Mouse (Mus musculus) neural tube, embryonic 12.5 days (tissue): ENCODE measurements around the gene Poc1a. TPM values are rescaled to one million over a fixed set of nuclear protein-coding genes. Genes with fewer than 3 reads are reported as not detected.

Experiments
- ATAC-seq: fragments of 200-750 bp; cut with Nextera tagmentation; 2 replicates; pipeline ENCODE4 v1.8.0; 2017; ENCODE audit warnings: low read depth, mild to moderate bottlenecking, moderate TSS enrichment, moderate library complexity; ENCODE audit not compliant: low FRiP score
- H3K27ac ChIP-seq: fragments of 300-500 bp; sonication (generic); 2 replicates; pipeline ENCODE4 v1.5.1; 2016
- H3K27me3 ChIP-seq: fragments of 300-500 bp; sonication (generic); replicated peaks from 2 replicates; pipeline ENCODE4 v1.6.1; 2016; ENCODE audit warnings: mild to moderate bottlenecking
- H3K36me3 ChIP-seq: fragments of 300-500 bp; sonication (generic); 2 replicates; pipeline ENCODE4 v1.6.1; 2016; ENCODE audit warnings: mild to moderate bottlenecking
- H3K4me1 ChIP-seq: fragments of 300-500 bp; sonication (generic); 2 replicates; pipeline ENCODE4 v1.6.1; 2016
- H3K4me2 ChIP-seq: fragments of 300-500 bp; sonication (generic); replicated peaks from 2 replicates; pipeline ENCODE4 v1.6.1; 2016; ENCODE audit warnings: mild to moderate bottlenecking
- H3K4me3 ChIP-seq: fragments of 300-500 bp; sonication (generic); 2 replicates; pipeline ENCODE4 v1.5.1; 2016
- H3K9ac ChIP-seq: fragments of 300-500 bp; sonication (generic); 2 replicates; pipeline ENCODE4 v1.6.1; 2016; ENCODE audit warnings: mild to moderate bottlenecking
- H3K9me3 ChIP-seq: fragments of 300-500 bp; sonication (generic); 2 replicates; pipeline ENCODE4 v1.6.1; 2016; ENCODE audit warnings: mild to moderate bottlenecking
- WGBS: fragments of 180-500 bp; shearing (Covaris S2); methylation state at CpG from one replicate; pipeline ENCODE4 v1.1.7; 2016; 5-methylcytosine and 5-hydroxymethylcytosine counted together
- polyA plus RNA-seq: library from polyadenylated mRNA; unstranded; fragments of >200 nt; fragmentation: Nextera tagmentation; extraction: Ambion mirVana; gene quantifications from 2 replicates; pipeline ENCODE4 v1.2.1, GENCODE M21; 2016

Gene Poc1a
- polyA plus RNA-seq, 1 experiment from 2014 or later = 17.1 TPM

DNA sequence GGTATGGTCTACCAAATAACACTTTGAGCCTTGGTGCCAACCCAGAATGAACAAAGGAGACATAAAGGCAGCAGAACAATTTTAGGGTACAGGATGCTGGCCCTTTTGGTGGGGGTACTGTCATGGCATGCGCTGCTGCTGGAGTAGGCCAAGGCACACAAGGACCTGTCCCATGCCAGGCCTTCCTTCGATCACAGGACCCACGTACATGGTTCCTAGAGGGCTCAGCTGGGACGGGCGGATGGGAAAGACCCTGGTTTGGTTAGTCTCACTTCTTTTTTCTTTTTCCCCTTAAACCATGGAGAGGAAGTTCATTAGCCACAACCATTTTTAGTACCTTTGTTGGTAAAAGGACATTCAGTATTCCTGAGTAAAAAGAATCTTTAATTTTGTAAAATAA lies 27.3 kb downstream of the Poc1a start:
- no peak overlapping the region for H3K4me2 ChIP-seq
- ATAC-seq = no peak
- 94% methylated on average over 5 of the region's 5 CpGs for WGBS
- H3K4me1 ChIP-seq = no peaks in the 10 kb centered on the region
- no peak overlapping the region for H3K27ac ChIP-seq
- H3K9ac ChIP-seq = no peak overlapping the region
- no peaks in the 10 kb centered on the region for H3K27me3 ChIP-seq
- no peaks in the 10 kb centered on the region; the same call in 1 of the 2 replicates for H3K36me3 ChIP-seq
- no peaks in the 10 kb centered on the region for H3K9me3 ChIP-seq
- no peak overlapping the region for H3K4me3 ChIP-seq

DNA sequence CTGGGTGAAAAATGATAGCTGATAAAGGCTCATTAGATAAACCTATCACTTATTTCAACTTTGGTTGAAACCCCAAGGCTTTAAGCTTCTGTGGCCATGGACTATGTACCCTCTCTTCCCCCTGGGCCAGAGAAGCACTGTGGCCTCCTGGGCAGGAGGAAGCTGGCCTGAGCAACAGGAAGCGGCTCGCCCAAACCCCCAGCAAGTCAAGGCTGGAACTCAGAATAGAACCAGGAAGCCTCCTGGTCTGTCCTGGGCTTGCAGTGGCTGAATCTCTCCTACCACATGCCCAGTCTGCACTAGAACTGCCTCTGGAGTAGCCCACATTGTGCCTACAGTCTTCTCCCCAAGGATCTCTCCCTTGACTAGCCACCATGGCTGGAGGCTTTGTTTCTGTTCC lies 27.7 kb downstream of the Poc1a start:
- no peaks in the 10 kb centered on the region for H3K9me3 ChIP-seq
- no peaks in the 10 kb centered on the region for H3K4me1 ChIP-seq
- H3K9ac ChIP-seq = no peak overlapping the region
- no peak overlapping the region for H3K4me3 ChIP-seq
- H3K27me3 ChIP-seq = no peaks in the 10 kb centered on the region
- no peaks in the 10 kb centered on the region; the same call in 1 of the 2 replicates for H3K36me3 ChIP-seq
- H3K27ac ChIP-seq = no peak overlapping the region
- ATAC-seq = no peak
- H3K4me2 ChIP-seq = no peak overlapping the region
- WGBS = 86% methylated on average over 2 of the region's 2 CpGs

DNA sequence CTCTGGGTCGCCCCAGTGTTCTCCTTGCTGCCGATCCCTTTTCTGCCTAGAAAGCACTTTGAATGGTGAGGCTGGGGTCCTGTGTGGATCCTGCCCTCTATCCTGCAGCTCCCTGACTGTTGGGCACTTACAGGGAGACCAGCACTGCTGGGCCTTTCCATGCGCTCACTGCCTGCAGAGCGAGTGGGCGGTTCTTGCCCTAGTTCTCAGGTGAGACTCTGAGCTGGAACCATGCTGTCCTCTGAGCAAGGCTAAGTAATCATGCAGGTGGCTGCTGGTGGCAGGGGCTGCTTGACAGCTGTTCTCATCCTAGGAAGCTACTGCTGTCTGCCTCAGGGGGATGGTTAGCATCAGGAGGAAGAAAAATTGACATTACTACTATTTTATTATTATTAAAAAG lies 28.1 kb downstream of the Poc1a start:
- Histone ChIP-seq H3K4me3 (no peak overlapping the region), H3K9ac (no peak overlapping the region), H3K36me3 (no peaks in the 10 kb centered on the region; the same call in 1 of the 2 replicates), H3K4me2 (no peak overlapping the region), H3K27me3 (no peaks in the 10 kb centered on the region), H3K27ac (no peak overlapping the region), H3K4me1 (no peaks in the 10 kb centered on the region), H3K9me3 (no peaks in the 10 kb centered on the region)
- WGBS = 89% methylated on average over 5 of the region's 5 CpGs
- no peak for ATAC-seq

- no peak for ATAC-seq
- Histone ChIP-seq H3K36me3 (no peaks in the 10 kb centered on the region; the same call in 1 of the 2 replicates), H3K4me1 (no peaks in the 10 kb centered on the region; the same call in 1 of the 2 replicates), H3K4me2 (no peak overlapping the region), H3K9me3 (no peaks in the 10 kb centered on the region), H3K27ac (no peak overlapping the region), H3K4me3 (no peak overlapping the region), H3K9ac (no peak overlapping the region), H3K27me3 (no peaks in the 10 kb centered on the region)
- 87% methylated on average over 3 of the region's 3 CpGs for WGBS
These were observed 29.0 kb downstream of the Poc1a start for GRCm38 (mm10) chr9:106309859-106310258.

DNA sequence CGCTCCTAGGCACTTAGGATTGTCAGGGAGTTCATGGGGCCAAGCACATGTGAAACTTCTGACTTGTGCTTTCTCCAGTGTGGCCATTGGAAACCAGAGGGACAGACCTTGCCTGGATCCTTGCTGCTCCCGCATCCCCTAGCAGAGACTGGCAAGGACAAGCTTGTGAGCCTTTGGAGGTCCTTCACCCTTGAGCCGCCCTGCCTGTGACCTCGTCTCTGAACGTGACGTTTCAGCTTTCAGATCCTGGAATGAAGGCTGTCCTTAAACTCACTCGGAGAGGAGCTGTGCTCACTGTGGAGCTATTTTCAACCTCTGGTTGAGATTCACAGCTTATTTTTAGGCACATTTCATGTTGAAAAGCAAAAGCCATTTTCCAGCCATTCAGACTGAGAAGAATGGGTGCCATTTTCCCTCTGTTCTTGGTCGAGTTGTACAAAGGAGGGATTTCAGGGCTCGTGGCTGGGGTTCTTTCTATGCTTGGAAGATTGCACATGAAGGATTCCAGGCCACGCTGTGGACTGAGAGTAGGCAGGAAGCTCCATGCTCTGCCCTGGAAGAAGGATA lies 30.8 kb downstream of the Poc1a start:
- Histone ChIP-seq H3K27ac (no peak overlapping the region), H3K4me3 (no peak overlapping the region), H3K36me3 (no peaks in the 10 kb centered on the region; the same call in 1 of the 2 replicates), H3K4me2 (no peak overlapping the region), H3K9ac (no peak overlapping the region), H3K9me3 (no peaks in the 10 kb centered on the region), H3K4me1 (no peaks in the 10 kb centered on the region; the same call in 1 of the 2 replicates), H3K27me3 (no peaks in the 10 kb centered on the region)
- 84% methylated on average over 10 of the region's 10 CpGs for WGBS
- no peak for ATAC-seq

- no peak overlapping the region for H3K4me3 ChIP-seq
- H3K9ac ChIP-seq = no peak overlapping the region
- H3K27ac ChIP-seq = no peak overlapping the region
- no peaks in the 10 kb centered on the region for H3K9me3 ChIP-seq
- H3K4me2 ChIP-seq = no peak overlapping the region
- no peaks in the 10 kb centered on the region; the same call in 1 of the 2 replicates for H3K36me3 ChIP-seq
- H3K4me1 ChIP-seq = no peaks in the 10 kb centered on the region; the same call in 1 of the 2 replicates
- 91% methylated on average over 7 of the region's 7 CpGs for WGBS
- no peak for ATAC-seq
- no peaks in the 10 kb centered on the region for H3K27me3 ChIP-seq
These were observed 32.1 kb downstream of the Poc1a start for GRCm38 (mm10) chr9:106312950-106313360.

DNA sequence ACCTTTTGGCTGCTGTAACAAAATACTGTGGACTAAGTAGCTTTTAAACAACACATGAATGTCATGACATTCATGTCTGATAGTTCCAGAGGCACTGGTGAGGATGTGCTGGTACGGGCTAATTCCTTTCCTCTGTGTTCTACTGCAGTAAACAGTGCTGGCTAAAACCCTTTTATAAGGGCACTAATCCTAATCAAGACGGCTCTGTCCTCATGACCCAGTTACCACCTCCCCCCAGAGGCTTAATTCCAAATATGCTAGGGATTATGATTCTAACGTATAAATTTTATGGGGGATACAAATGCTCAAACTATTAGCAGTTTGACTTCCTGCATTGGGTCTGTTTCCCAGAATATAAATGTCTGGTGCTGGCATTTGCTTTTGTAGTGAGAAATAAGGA lies 33.3 kb downstream of the Poc1a start:
- no peak for ATAC-seq
- H3K9me3 ChIP-seq = no peaks in the 10 kb centered on the region
- 57% methylated on average over 3 of the region's 3 CpGs for whole genome bisulfite sequencing
- no peaks in the 10 kb centered on the region for H3K36me3 ChIP-seq
- no peak overlapping the region for H3K27ac ChIP-seq
- H3K27me3 ChIP-seq = no peaks in the 10 kb centered on the region
- H3K9ac ChIP-seq = no peak overlapping the region
- peaks cover 4% of the 10 kb centered on the region for H3K4me1 ChIP-seq
- H3K4me2 ChIP-seq = no peak overlapping the region
- H3K4me3 ChIP-seq = no peak overlapping the region

GRCm38 (mm10) chr9:106318074-106318473 lies 37.2 kb downstream of the Poc1a start:
- Histone ChIP-seq H3K36me3 (no peaks in the 10 kb centered on the region), H3K4me2 (no peak overlapping the region), H3K9me3 (no peaks in the 10 kb centered on the region), H3K27ac (no peak overlapping the region), H3K27me3 (no peaks in the 10 kb centered on the region), H3K4me1 (peaks cover 4% of the 10 kb centered on the region), H3K4me3 (no peak overlapping the region), H3K9ac (no peak overlapping the region)
- no peak for ATAC-seq
- 89% methylated on average over 2 of the region's 2 CpGs for WGBS

- H3K9ac ChIP-seq = no peak overlapping the region
- H3K4me3 ChIP-seq = no peak overlapping the region
- no peak for ATAC-seq
- no peak overlapping the region for H3K4me2 ChIP-seq
- no peaks in the 10 kb centered on the region for H3K36me3 ChIP-seq
- WGBS = 58% methylated on average over 2 of the region's 2 CpGs
- no peak overlapping the region for H3K27ac ChIP-seq
- H3K4me1 ChIP-seq = peaks cover 4% of the 10 kb centered on the region
- no peaks in the 10 kb centered on the region for H3K27me3 ChIP-seq
- no peaks in the 10 kb centered on the region for H3K9me3 ChIP-seq
These were observed 38.2 kb downstream of the Poc1a start for GRCm38 (mm10) chr9:106319095-106319494.

DNA sequence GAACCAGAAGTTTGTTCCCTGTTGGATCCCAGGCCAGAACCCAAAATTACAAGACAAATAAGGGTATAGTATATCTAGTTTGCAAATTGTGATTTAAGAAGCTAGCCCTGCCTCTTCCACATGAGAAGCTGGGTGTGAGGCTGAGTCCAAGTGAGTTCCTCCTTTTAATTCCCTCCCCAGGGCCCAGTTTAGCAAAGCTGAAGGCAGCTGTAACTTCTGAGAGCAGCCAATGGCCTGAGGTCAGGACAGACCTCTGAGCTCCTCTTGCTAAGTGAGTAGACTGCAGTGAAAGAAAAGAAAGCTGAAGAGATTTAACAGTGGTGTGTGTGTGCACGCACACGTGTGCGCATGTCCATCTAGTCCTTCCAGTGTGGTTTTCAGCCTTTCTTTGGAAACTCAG lies 41.6 kb downstream of the Poc1a start:
- WGBS = 92% methylated on average over 3 of the region's 3 CpGs
- peaks cover 4% of the 10 kb centered on the region for H3K4me1 ChIP-seq
- no peak overlapping the region for H3K4me3 ChIP-seq
- H3K27me3 ChIP-seq = no peaks in the 10 kb centered on the region
- no peak overlapping the region for H3K4me2 ChIP-seq
- no peak overlapping the region for H3K9ac ChIP-seq
- H3K27ac ChIP-seq = no peak overlapping the region
- H3K9me3 ChIP-seq = no peaks in the 10 kb centered on the region
- ATAC-seq = no peak
- no peaks in the 10 kb centered on the region for H3K36me3 ChIP-seq

GRCm38 (mm10) chr9:106326241-106326640 lies 45.4 kb downstream of the Poc1a start:
- no peak overlapping the region for H3K27ac ChIP-seq
- H3K4me3 ChIP-seq = no peak overlapping the region
- H3K27me3 ChIP-seq = no peaks in the 10 kb centered on the region
- 84% methylated on average over 8 of the region's 8 CpGs for WGBS
- H3K4me2 ChIP-seq = no peak overlapping the region
- ATAC-seq = no peak
- H3K36me3 ChIP-seq = no peaks in the 10 kb centered on the region
- H3K9me3 ChIP-seq = no peaks in the 10 kb centered on the region
- H3K9ac ChIP-seq = no peak overlapping the region
- H3K4me1 ChIP-seq = no peaks in the 10 kb centered on the region

DNA sequence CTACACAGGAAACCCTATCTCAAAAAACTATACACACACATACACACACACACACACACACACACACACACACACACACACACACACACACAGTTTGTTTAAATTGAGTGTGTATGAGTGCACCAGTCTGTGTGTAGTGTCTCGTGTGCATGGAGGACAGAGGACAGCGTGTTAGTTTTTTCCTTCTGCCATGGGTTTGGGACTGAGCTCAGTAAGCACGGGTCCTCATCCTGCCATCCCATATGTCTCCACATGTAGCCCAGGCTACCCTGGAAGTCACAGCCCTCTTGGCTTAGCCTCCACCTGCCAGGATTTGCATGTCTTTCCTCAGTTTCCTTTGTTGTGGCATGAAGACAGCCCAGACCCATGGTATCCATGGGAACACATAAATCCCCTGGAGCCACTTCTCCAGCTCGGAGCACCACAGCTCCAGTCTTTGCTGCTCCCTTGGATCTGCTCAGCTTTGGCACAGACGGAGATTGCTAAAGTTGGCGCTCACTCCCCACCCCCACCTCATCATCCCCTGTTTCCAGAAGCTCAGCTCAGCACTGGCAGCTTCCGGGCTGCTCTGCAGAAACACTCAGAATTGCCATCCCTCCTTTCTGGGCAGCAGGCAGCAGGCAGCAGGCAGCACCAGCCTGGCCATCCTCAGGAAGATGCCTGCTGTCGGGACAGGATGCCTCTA lies 46.4 kb downstream of the Poc1a start:
- H3K4me3 ChIP-seq = no peak overlapping the region
- no peak overlapping the region for H3K27ac ChIP-seq
- H3K9ac ChIP-seq = no peak overlapping the region
- H3K9me3 ChIP-seq = no peaks in the 10 kb centered on the region
- H3K4me2 ChIP-seq = no peak overlapping the region
- no peak for ATAC-seq
- WGBS = 86% methylated on average over 8 of the region's 8 CpGs
- H3K36me3 ChIP-seq = no peaks in the 10 kb centered on the region
- H3K4me1 ChIP-seq = peaks cover 6% of the 10 kb centered on the region; the same call in 1 of the 2 replicates
- H3K27me3 ChIP-seq = no peaks in the 10 kb centered on the region
